Mouse (Mus musculus): Measurements from ENCODE around the gene Sohlh2.

Sohlh2 gene

GRCm38 (mm10) chr3:55212254-55212653 lies 30.4 kb downstream of the Sohlh2 start:
- no peak for DNase-seq

- peak; percentile 19 for DNase-seq
These were observed 32.0 kb downstream of the Sohlh2 start for GRCm38 (mm10) chr3:55213785-55214184.

- no peak for DNase-seq
These were observed 32.6 kb downstream of the Sohlh2 start for GRCm38 (mm10) chr3:55214413-55214812.

GRCm38 (mm10) chr3:55222502-55222901 lies 40.7 kb downstream of the Sohlh2 start:
- no peak for DNase-seq

GRCm38 (mm10) chr3:55223862-55224261 lies 42.0 kb downstream of the Sohlh2 start:
- no peak for DNase-seq

- peak; percentile 64 for DNase-seq
These were observed 44.8 kb downstream of the Sohlh2 start for GRCm38 (mm10) chr3:55226501-55227213.

DNA sequence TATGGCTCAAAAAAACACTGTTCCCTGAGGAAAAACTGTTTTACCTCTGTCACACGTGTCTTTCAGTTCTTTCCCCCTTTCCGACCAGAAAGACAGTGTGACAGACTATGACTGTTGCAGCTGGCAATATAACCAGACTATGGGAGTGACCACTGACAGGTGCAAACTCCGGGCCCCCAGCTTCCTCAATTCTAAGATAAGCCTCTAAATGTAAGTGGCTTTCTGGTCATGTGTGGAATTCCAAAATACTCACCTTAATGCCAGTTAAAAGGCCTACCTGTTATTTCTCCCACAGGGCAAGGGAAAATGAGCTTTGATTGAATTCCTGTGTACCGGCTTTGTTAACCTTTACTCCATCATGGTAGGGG lies 45.4 kb downstream of the Sohlh2 start:
- DNase-seq = no peak

DNA sequence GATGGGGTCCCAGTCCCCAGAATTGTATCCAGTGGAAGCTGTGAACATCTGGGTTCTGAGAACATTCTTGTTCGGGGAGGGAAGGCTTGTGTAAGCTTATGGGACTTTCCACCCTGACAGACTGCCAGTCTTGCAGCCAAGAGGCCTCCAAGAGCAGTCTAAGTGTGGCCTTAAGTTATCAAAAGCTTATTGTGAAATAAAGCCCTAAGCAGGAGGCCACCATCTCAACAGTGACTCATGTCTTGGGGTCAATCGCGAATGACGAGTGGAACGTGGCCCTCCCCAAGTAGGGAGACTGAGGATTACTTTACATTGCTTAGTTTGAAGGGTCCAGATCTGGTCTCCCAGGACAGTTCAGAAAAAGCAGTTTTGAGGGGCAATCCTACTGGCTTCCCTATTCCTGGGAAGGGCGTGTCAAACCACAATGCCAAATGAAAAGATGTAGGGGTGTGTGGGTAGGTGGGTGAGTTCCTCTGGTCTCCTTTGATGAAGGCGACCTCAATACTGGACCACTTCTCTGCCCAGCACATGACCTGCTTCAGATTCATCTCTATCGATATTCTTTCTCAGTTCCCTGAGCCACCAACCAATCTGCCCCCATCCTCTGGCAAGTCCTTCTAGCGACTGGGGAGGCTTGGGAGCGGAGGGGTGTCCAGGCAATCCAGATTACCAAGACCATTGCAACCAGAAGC lies 60.0 kb downstream of the Sohlh2 start, which contains the start of gene Dclk1:
Gene Dclk1, plus strand, starts transcription at position 635 of the 692 bp plus-strand sequence.
- DNase-seq = no peak

- peak; percentile 93 for DNase-seq
These were observed 60.7 kb downstream of the Sohlh2 start for GRCm38 (mm10) chr3:55242422-55243055.

DNA sequence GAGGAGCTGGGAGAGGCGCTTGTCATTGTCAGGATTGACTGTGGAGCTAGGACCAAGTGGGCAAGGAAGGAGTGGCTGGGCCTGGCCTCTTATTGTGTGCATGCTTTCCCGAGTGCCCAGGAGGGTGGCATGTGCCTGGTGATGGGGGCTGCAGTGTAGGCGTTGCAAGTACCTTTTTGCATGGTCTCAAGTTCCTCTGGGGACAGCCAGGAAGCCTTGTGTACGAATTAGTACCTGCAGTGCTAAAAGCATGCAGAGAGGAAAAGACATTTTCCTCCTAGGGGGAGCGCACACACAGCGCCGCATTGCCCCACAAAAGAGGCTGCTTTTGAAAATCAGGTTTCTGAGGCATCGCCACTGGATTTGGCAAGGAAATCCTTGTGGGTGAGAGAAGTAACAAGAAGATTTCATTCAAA lies 61.2 kb downstream of the Sohlh2 start:
- DNase-seq = peak; percentile 39

DNA sequence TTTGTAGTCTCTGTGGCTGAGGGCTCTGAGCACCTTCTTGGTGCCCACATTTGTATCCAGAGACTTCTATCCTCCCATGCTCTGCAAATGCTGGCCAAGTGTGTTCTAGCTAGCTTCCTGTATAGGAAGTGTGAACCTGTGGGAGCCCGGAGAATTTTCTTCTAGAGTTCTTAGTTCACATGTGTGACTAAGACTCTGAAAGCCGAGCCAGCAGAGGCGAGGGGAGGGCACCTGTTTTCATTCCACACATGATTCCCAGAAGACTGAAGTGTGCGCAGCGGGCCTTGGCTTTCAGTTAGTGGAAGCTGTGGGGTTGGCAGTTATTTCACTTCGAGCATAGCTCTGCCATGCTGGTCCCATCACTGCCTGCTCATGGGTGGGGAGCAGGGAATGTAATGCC lies 62.3 kb downstream of the Sohlh2 start:
- peak; percentile 12 for DNase-seq

DNA sequence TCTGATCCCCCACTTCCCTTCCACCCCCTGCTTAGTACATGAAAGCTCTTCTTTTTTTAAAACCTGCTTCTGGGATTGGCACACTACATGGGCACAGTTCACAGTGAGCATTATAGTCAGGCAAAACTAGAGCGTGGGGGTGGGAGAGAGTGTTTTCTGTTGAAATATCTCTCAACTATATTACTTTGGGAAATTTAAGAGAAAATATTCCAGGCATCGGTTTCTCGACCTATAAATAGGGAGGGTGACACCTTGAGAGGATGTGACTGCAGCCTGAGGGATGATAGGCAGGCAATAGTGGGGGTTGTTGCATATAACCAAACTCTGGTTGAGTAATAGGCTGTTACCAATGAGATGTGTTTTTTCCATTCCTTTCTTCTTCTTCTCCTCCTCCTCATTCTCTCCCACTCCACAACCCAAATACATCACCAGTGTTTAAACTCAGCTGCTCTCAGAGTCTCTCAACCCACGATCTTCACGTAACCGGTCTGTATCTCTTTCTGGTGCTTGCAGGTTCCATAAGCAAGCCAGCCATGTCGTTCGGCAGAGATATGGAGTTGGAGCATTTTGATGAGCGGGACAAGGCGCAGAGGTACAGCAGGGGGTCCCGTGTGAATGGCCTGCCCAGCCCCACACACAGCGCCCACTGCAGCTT lies 64.9 kb downstream of the Sohlh2 start:
- no peak for DNase-seq

DNA sequence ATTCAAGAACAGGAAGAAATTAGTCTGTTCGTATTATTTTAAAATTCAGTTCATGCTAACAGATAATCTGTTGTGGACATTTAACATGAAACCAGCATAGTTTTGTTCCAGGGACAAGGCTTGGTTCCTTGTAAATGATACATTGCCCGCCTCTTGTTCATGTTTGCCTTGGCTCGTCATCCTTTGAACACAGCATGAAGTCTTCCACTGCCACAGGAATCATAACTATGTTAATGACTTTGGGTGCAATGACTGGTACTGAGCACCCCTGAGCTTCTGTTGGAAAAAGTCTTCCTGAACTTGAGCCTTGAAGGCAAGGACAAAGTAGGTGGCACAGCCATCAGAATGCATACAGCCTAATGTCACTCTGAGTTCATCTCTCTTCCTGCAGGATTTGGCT lies 66.2 kb downstream of the Sohlh2 start:
- no peak for DNase-seq

- no peak for DNase-seq
These were observed 66.7 kb downstream of the Sohlh2 start for GRCm38 (mm10) chr3:55248508-55248907.

DNA sequence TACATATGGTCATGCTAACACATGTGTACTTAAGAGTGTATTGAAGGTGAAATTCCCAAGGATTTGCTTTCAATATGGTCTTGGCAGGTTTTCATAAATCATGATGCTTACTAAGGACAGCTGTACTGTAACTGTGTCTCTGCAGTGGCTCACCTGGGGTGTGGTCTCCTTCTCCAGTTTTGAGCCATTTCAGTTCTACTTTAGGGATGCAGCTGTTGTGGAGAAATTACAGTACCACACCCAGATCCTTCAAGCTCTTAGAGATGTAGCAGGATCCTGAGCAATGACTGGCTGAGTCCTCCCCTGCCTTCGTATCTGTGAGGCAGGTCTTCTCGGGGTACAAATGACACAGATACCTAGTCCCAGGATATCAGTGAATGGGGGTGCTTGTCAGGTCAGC lies 68.8 kb downstream of the Sohlh2 start:
- DNase-seq = no peak

All from embryo, embryonic 11 days (tissue).